Mouse (Mus musculus): ENCODE measurements around the gene Myh6.

The Myh6 gene

GRCm38 (mm10) chr14:54932645-54933150 is 34.0 kb downstream of the Myh6 start, which contains the start of gene Il25:
Gene Il25 (plus strand): TSS chr14:54932695.
- DNase-seq (ENCODE audit: low spot score in 2 of 2) = no peak

- no peak for DNase-seq (ENCODE audit: low spot score in 2 of 2)
Observed at GRCm38 (mm10) chr14:54930431-54930830, 36.3 kb downstream of the Myh6 start.

GRCm38 (mm10) chr14:54929801-54930200 is 36.9 kb downstream of the Myh6 start:
- DNase-seq (ENCODE audit: low spot score in 2 of 2) = no peak

GRCm38 (mm10) chr14:54927296-54927695 is 39.4 kb downstream of the Myh6 start:
- DNase-seq (ENCODE audit: low spot score in 2 of 2) = no peak

- DNase-seq (ENCODE audit: low spot score in 2 of 2) = peak; percentile 75 to 81
Observed at GRCm38 (mm10) chr14:54926401-54927158, 40.1 kb downstream of the Myh6 start.

- DNase-seq (ENCODE audit: low spot score in 2 of 2) = peak; percentile 73 to 82
Observed at GRCm38 (mm10) chr14:54925349-54926342, 41.1 kb downstream of the Myh6 start, which contains the start of gene Efs. Gene Efs (minus strand): TSS chr14:54926126.

GRCm38 (mm10) chr14:54924641-54925348 is 41.9 kb downstream of the Myh6 start:
- peak in 1 of 2 experiments; percentile 84 for DNase-seq (ENCODE audit: low spot score in 2 of 2)

- no peak for DNase-seq (ENCODE audit: low spot score in 2 of 2)
Observed at GRCm38 (mm10) chr14:54920076-54920685, 46.5 kb downstream of the Myh6 start.

GRCm38 (mm10) chr14:54913343-54913742 is 53.4 kb downstream of the Myh6 start:
- no peak for DNase-seq (ENCODE audit: low spot score in 2 of 2)

- no peak for DNase-seq (ENCODE audit: low spot score in 2 of 2)
Observed at GRCm38 (mm10) chr14:54912886-54913285, 53.8 kb downstream of the Myh6 start, which contains the start of gene Slc22a17. Gene Slc22a17 (minus strand): TSS chr14:54913132.

GRCm38 (mm10) chr14:54912109-54912850 is 54.4 kb downstream of the Myh6 start:
- DNase-seq (ENCODE audit: low spot score in 2 of 2) = no peak

GRCm38 (mm10) chr14:54908682-54909081 is 58.0 kb downstream of the Myh6 start:
- DNase-seq (ENCODE audit: low spot score in 2 of 2) = no peak

GRCm38 (mm10) chr14:54903641-54904040 is 63.1 kb downstream of the Myh6 start:
- DNase-seq (ENCODE audit: low spot score in 2 of 2) = no peak

- DNase-seq (ENCODE audit: low spot score in 2 of 2) = peak; percentile 26 to 57
Observed at GRCm38 (mm10) chr14:54900383-54900782, 66.3 kb downstream of the Myh6 start.

- no peak for DNase-seq (ENCODE audit: low spot score in 2 of 2)
Observed at GRCm38 (mm10) chr14:54897445-54897844, 69.3 kb downstream of the Myh6 start.

GRCm38 (mm10) chr14:54894296-54895151 is 72.2 kb downstream of the Myh6 start:
- peak; percentile 60 to 69 for DNase-seq (ENCODE audit: low spot score in 2 of 2)

GRCm38 (mm10) chr14:54893651-54894181 is 73.0 kb downstream of the Myh6 start:
- peak; percentile 98 for DNase-seq (ENCODE audit: low spot score in 2 of 2)

GRCm38 (mm10) chr14:54892200-54892599 is 74.5 kb downstream of the Myh6 start, which contains the start of gene Pabpn1:
Gene Pabpn1 (plus strand): TSS chr14:54892500.
- no peak for DNase-seq (ENCODE audit: low spot score in 2 of 2)

Measured in urinary bladder, adult 18-20 months (tissue).